Mouse (Mus musculus): ENCODE data around the gene Smtn.

Smtn gene

DNA sequence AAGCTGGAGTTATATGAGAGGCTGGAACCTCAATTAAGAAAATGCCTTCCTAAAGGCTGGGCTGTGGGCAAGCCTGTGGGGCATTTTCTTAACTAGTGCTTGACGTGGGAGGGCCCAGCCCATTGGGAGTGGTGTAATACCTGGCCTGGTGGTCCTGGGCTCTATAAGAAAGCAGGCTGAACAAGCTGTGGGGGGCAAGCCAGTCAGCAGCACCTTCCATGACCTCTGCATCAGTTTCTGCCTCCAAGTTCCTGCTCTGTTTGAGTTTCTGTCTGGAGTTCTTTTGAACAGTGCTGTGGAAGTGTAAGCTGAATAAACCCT is 5.8 kb upstream of the Smtn start:
- no peak for DNase-seq

DNA sequence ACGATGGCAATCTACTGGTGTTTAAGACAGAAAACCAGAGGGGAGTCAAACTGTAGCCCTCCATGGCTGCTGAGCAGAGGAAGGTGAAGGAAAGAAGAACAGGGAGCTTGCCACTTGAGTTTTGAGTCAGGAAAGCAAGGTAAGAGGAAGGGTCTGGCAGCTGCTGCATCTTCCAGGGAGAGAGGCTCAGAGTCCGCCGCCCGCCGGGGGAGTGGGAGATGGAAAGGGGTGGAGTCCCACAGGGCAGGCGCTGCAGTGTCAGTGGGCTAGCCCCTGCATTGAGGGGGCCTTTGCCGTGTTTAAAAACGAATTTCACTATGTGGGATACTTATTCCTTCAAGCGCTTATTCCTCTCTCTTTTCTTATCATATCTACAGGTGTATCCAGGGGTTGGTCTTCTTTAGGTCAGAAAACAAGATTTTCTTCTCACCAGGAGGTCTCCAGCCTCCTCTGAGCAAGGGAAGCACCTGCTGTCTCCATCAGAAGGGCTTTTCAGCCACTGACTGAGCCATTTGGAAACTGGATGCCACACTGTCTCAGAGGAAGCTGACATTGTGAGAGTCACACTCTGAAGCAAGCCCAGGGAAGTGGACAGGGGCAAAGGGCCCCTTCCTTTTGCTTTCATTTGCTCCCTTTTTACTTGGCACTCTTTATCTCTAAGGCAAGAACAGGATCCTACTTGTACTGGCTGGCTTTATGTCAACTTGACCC is 5.3 kb upstream of the Smtn start:
- DNase-seq = no peak

DNA sequence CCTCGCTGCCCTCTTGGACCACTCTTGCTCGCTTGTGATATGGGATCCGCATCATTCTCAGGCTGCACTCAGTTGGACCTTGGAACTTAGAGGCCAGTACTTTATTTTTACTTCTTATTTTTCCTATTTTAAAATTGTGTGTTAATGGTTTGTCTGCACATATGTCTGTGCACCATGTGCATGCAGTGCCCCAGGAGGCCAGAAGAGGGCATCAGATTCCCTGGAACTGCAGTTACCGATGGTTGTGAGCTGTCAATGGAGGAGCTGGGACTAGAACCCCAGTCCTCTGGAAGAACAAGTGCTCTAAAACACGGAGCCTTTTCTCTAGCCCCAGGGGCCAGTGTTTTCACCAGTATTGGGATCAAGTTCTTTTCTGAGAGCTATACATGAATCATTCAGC is 4.0 kb upstream of the Smtn start:
- DNase-seq = no peak

- DNase-seq = no peak
Observed at GRCm38 (mm10) chr11:3543001-3543400, 2.6 kb upstream of the Smtn start.

DNA sequence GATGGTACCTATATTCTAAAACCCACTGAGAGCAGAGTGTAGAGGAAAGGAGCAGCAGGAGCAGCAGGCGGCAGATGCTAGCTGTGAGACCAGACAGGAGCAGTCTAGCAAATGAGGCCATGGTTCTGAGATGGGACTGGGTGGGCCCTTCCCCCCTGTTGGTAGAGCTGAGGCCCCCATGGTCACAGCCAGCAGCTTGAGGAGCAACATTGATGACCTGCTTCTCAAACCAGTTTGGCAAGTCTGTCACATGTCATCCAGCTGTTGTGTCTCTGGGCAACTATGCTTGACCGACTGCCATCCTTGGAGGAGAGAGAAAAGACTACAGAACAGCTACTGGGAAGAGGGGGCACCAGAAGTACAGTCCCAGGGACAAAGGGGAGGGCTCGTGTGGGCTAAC is 1.5 kb upstream of the Smtn start:
- no peak for DNase-seq

- DNase-seq = no peak
Observed at GRCm38 (mm10) chr11:3539826-3540196, 601 bp downstream of the Smtn start.

DNA sequence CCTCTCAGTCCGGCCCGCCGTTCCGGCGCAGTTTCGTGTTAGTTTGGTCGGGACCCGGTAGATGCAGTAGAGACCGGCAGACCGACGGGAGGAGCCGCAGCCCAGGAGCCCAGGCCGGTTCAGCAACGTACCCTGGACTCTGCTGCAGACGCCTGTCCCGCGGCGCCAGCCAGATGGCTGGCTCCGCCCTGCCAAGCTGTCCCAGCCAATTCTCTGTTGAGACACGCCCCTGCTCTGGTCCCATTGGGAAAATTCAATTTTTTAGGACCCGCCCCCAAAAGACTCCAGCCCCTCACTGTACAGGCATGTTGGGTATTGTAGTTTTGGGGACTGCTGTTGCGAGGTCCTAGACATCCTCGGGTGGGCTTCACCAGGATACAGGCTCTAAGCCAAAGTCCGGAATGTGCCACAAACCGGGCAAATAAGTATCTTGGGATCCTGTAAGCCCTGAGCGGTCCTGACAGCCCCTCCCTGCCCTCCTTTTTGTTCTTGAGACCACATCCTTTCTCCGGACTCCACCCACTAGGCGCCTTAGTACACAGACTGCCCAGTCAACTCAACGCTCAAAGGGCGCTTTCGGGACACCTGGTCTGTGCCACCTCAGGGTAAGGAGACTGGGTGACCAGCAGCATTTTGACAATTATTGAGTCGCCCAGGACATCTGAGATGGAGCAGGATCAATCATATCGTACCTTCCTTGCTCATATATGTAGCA is 1.1 kb downstream of the Smtn start:
- peak; percentile 81 to 87 for DNase-seq

DNA sequence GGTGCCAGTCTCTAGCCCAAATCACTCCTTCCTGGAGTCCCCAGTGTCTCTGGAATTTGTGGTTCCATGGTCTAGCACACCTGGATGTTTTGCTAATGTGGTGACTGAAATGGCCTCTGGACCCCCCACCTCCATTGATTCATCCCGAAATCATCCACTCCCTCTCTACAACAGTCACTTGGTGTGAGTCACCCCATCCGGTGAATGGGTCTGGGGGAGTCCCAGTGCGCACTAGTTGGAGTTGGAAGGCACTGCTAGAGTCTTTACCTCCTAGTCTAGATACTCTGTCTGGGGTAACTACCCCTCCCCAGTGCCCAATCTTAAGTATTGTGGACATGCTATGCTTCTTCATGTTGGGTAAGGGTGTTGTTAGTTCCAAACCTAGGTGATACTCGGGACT is 2.1 kb downstream of the Smtn start:
- DNase-seq = no peak

- no peak for DNase-seq
Observed at GRCm38 (mm10) chr11:3537711-3538110, 2.7 kb downstream of the Smtn start.

GRCm38 (mm10) chr11:3536745-3537333 is 3.6 kb downstream of the Smtn start:
- no peak for DNase-seq

DNA sequence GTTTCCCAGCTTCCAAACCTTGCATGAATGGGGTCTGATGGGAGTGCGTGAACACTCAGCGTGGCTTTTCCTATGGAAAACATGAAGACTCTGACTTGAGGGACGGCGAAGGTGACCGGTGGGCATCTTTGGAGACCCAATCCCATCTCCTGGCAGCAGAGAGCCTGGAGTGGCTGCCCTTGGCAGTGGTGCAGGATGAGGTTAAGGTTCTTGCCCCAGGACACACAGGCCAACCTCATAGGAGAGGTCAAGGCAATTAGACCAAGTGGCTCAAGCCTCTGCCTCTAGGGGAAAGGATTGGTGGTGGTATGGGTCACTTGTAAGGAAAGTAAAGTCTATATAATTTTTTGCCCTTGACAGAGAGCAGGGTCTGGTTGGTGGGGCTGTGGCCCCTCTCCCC is 4.3 kb downstream of the Smtn start:
- DNase-seq = no peak

GRCm38 (mm10) chr11:3535406-3535986 is 4.9 kb downstream of the Smtn start:
- peak; percentile 95 to 96 for DNase-seq

- no peak for DNase-seq
Observed at GRCm38 (mm10) chr11:3534956-3535355, 5.5 kb downstream of the Smtn start.

- DNase-seq = no peak
Observed at GRCm38 (mm10) chr11:3533406-3533932, 6.9 kb downstream of the Smtn start.

DNA sequence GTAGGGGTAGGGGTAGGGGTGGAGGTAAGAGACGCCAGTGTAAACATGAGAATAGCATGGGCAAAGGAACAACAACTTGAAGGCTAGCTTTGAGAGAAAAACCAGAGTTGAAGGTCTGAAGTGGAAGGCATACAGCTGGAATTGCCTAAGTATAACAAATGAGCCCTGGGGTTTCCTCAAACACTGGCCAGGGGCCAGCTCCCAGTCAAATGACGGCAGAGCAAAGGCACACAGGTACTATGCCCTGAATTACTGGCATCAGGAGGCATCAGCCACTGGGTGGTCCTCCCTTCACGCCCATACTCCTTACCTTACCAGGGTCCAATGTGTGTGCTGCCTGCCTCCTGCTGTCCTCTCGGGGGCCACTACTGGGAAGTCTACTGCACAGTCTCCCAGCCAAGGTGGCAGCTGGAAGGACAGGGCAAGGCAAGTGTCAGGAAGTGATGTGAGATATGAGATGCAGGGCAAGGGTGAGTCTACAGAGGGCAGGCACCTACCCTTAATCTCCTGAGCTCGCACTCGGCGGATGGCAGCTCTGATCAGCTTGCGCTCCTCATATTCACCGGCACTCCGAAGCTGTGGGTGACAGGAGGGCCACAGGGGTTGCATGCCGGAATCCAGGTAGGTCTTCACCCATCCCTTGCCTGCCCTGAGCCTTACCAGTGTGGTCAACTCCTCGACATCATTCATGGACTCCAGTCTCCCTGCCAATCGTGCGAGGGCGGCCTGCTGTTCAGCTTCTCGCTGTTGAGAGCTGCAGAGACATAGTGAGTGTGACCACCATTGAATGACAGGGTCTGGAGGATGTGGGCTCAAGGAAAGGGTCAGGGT is 8.1 kb downstream of the Smtn start:
- DNase-seq = no peak

DNA sequence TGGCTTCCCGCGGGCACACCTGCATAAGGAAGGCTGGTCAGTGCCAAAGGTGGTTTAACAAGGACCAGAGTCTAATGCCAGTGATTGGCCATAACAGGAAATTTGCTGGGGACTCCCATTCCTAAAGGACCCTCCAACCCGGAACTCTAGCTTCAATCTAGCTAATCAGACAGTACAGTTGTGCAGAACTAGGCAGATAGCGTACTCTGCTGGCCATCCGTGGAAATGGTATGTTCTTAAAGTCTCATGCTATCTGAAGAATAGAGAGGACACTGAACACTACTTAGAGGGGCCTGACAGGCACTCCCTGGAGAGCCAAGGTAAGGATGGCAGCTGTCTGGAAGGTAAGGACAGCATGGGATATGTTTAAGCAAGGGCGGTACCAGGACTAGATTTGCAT is 8.8 kb downstream of the Smtn start:
- no peak for DNase-seq

- no peak for DNase-seq
Observed at GRCm38 (mm10) chr11:3530731-3531130, 9.7 kb downstream of the Smtn start.

GRCm38 (mm10) chr11:3529476-3530252 is 10.7 kb downstream of the Smtn start:
- no peak for DNase-seq

DNA sequence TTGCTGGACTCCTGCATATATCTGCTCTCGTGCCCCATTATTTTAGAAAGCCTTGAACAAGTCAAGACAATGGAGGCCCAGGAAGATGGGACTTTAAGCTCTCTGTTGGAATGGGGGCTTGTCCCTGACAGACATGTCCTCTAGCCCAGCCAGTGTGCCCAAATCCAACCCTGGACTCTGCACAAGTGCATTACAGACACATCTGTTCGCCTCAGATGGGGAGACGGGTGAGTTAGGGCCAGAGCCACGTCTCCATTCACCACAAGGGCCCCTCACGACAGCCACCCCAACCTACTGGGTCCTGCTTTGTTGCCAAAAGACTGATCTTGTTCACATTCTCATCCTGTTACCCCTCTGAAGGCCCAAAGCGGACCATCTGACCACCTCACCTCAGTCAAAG is 12.2 kb downstream of the Smtn start:
- no peak for DNase-seq

DNA sequence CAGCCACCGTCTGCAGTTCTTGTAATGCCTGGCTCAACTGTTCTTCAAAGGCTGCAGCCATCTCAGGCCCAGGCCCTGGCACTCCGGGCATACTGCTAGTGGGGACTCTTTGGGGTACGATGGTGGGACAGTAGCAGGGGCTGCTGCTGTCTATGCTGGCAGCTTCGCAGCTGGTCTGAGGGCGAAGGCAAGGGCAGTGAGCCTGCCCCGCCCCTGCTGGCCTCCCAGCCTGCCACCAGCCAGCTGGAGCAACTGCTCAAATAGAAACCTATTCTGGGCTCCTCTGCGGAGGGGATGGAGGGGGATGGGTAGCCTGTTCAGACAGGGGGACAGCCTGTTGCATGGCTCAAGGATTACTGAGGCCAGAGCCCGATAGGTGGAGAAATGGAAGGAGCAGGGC is 12.6 kb downstream of the Smtn start:
- DNase-seq = no peak

- no peak for DNase-seq
Observed at GRCm38 (mm10) chr11:3526979-3527738, 13.3 kb downstream of the Smtn start.
